Mouse (Mus musculus): ENCODE measurements at regions not wholly inside any gene's neighbourhood (a gene's known extent, or its start where the extent isn't known, plus 50 kb on each side); places are given as distances from the start of the nearest gene placed in this dataset.

DNA sequence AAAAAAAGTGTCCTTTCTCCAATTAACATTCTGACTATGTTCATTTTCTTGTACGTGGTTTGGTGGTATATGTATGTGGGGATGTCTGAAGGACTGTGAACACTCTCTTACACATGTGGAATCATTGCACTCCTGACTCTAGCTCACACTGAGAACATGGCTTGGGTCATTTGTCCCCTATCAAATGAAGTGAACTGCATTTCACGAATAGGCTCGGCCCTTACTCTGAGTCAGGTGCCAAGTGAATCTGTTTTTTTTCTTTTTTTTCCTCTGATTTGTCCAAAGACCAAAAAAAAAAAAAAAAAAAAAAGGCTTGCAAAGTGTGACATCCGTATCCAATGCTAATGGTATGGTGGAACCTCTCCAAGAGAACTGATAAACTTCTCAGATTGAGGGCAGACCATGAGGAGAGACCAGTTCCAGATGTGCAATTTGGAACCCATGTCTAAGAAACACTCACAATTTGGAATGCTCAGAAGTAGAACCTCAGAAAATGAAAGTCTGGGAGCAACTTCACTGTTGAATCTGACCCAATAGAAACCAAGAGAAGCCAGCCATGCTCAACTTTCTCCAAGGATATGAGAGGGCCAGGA lies 631.7 kb upstream of the Fam160b2 start:
- no peak for DNase-seq (ENCODE audit: low read depth, low spot score)

DNA sequence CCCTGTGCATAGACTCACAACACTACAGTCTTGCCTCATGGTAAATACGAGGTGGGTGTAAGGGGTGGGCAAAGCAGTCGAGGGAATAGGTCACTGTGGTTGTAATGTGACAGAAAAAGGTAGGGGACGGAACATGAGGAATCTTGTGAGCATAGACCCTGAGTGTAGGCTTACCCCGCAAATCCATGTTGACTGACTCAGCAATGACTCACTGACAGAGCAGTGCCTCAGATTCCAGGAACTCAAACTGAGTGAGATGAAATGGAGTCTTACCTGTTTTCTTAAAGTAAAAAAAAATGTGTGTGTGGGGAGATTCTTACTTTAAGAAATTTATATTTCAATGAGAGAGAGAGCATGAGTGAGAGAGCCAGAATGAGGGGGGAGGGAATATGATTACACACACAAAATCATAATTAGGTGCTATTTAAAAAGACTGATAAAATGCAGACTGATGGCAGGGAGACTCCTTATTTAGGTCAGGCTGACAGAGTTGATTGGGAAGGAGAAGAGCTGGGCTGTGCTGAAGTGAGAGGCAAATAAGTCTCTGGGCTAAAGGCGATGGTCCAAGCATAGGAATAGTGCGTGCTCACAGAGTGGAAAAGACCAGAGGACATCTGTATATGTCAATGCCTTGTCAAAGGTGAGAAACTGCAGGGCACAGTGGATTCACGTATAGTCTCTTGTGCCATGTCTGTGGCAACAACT lies 631.0 kb upstream of the Fam160b2 start:
- DNase-seq (ENCODE audit: low read depth, low spot score), result no peak

DNA sequence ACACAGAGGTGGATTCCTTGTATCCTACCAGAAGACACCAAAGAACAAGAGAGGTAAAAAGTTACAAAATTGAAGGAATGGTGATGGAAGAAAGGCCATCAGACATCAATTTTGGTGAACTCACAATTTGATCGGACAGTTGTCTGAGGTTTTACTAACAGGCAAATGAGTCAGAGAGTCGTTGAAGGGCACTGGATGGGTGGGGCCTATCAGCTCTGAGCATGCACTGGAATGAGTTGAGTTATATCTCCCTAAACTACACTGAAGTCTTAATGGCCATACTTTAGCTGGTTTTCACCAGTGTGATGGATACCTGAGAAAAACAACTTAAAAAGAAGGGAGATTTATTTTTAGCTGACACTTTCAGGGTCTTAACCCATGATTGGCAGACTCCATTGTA lies 630.3 kb upstream of the Fam160b2 start:
- no peak for DNase-seq (ENCODE audit: low read depth, low spot score)

DNA sequence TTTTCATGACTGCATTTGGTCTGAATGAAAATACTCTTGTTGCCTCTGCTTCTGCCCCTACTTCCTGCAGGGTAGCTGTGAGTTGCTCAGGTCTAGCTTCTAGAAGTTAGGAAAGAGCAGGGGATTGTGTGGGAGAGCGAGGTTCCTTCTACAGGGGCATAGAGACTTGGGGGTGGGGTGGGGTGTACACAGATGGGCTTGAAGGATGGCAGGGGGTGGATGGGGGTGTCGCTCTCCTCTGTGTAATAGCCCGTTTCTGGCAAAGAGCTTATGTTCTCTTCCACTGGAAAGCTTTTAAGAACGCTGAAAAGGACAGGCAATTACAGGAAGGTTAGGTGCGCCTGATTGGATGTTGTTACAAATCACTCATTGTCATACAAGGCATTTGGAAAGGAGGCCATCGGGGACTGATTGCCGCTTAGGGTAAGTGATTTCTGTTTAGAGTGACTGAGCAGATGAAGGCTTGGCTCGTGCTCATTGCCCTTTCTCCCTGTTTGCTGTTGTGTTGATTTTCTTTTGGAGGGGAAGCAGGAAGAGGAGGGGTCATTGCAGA lies 629.3 kb upstream of the Fam160b2 start:
- no peak for DNase-seq (ENCODE audit: low read depth, low spot score)

DNA sequence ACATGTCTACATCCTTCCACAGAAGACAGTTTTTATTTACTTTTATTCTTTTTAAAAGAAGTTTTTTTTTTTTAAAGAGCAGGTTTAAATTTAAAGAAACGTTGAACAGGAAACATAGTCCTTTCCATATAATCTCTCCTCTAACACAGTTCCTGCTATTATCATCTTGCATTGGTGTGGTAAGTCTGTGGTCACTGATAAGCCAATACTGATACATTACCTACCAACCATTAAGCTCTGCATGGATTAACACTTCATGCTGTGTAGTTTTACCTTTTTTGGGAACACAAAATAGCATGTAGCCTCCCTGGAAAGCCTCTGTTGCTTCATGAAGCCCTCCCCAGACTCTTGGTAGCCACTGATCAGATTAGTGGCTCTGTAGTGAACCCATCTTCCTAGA lies 617.4 kb upstream of the Fam160b2 start:
- DNase-seq (ENCODE audit: low read depth, low spot score), result no peak

DNA sequence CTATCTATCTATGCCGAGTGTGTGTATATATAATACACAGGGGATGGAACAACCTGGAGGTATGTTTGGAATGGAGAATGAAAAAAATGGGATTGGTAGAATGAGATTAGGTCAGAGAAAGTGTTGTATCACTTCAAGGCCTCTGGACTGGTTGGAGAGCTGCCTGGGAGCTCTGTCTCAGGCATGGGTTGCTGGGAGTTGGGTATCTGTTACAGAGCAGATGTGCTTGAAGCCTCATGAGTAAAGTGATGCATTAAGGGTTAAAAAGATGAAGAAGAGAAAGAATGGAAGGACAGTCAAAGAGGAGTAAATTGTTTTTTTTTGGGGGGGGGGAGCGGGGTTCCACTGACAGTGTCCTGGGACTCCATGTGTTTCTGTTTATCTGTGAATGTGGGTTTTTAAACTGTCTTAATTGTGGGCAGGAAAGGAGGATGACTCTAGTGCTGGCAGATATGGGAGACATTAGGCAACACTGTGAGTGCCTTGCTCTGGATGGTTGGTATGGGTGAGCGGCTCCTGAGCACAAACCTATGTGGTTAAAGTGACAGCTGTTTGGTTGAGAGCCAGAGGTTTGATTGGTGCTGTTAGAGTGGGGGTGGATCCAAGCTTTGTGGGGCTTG lies 611.8 kb upstream of the Fam160b2 start:
- no peak for DNase-seq (ENCODE audit: low read depth, low spot score)

DNA sequence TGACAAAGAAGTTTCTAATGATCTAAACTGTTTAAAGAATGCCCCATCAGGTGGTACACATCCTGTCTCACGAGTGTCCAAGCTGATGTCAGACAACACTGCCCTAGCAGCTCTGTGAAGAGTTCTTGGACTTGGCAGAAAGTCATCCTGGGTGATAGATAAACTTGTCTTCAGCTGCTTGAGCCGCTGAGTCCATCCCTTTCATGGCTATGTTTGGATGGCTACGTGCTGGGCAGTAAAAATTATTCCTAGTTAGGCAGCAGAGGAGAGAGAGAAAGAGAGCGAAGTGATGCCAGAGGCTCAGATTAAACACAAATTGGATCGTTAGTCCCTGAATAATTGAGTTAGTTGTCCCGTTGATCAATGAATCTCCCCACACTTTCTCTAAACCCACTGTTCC lies 603.8 kb upstream of the Fam160b2 start:
- no peak for DNase-seq (ENCODE audit: low read depth, low spot score)

DNA sequence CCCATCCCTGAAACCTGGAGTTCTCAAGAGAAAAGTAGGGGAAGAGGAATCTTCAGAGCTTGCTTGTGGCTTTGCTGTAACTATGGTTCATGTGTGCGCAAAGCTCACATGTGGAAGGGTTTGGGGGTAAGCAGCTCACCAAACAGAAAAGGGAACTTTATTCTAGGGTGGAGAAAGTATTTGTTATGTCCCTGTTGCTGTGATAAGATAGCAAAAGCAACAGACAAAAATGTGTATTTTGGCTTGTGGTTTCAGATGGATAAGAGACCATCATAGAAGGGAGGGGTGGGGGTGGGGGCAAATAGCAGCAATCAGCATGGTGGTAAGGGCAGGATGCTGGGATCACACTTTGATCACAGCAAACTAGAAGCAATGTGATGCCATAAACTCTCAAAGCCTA lies 601.3 kb upstream of the Fam160b2 start:
- no peak for DNase-seq (ENCODE audit: low read depth, low spot score)

DNA sequence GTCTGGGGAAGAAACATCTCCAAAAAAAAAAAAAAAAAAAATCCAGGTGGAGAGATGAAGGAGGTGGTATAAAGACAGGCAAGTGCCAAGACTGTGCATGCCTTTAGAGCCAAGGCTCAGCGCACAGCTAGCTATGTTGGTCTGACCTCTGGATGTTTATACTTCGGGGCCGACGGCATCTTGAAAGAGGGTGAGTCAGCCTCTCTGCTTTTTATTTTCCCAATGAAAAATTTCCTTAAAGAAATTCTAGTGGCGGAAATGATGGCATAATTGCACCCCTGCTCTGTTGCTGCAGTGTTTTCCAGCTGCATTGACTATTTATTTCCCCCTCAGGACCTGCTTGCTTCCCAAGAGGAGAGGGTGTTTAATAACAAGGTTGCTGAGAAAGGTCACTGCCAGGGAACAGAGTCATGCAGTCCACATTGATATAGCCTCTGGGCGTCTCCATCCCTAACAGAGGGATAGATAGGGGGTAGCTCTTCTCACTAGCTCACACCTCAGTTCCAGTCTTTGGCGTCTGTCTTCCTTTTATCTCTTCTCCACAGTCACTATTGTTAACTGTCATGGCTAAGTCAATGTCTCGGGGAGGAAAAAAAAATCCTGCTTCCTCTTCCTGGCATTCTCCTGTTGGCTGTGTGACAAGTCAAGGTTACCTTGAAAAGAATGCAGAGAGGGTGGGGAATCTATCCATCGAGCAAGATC lies 599.7 kb upstream of the Fam160b2 start:
- DNase-seq (ENCODE audit: low read depth, low spot score), result peak; percentile 2

DNA sequence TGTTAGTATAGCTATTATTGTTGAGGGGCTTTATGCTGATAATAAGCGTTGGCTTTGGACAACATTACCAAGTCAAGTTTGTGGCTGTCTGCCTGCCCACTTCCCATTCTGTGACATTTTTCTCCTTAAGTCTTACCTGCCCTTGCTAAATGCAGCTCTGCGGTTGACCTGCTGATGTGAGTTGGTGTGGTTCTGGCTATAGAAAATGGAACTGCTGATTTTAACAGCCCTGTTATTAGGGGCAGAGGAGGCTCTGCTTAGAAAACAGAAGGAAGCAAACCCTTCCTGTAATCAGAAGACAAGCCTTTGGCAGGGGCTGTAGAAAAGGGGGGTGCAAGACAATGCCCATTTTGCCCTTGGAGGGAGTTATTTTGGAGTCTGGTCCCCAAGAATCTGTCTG lies 594.6 kb upstream of the Fam160b2 start:
- no peak for DNase-seq (ENCODE audit: low read depth, low spot score)

DNA sequence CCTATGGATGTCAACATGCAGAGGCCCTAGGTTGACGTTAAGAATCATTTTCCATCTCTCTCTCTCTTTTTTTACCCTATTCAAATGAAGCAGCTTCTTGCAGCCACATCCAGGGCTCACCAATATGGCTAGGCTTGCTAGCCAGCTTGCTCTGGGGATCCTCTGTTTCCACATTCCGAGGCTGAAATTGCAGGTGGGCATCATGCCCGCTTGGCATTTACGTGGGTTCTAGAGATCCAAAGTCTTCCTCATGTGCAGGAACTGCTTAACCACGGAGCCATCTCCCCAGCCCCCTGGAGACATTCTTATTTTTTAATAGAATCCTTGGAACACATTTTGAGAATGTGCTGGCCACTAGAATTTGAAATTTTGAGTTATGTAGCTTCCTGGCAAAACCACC lies 592.9 kb upstream of the Fam160b2 start:
- DNase-seq (ENCODE audit: low read depth, low spot score), result no peak

DNA sequence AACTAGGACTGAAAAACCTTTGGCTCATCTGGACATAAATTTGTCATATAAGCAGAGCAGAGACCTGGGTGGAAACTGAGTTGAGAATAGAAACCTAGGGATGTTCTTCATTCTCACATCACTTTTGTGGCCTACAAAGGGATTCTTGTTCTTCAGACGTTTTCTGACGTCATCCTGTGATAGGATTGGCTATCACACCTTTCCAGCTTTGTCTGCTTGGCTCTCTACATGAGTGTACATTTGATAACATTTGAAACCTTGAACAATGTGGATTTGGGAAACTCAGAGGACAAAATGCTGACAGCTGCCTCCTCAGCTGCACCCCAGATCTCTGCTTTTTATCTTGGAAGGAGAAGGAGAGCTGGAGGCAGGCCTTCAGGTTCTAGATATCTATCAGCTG lies 589.7 kb upstream of the Fam160b2 start:
- DNase-seq (ENCODE audit: low read depth, low spot score), result no peak

DNA sequence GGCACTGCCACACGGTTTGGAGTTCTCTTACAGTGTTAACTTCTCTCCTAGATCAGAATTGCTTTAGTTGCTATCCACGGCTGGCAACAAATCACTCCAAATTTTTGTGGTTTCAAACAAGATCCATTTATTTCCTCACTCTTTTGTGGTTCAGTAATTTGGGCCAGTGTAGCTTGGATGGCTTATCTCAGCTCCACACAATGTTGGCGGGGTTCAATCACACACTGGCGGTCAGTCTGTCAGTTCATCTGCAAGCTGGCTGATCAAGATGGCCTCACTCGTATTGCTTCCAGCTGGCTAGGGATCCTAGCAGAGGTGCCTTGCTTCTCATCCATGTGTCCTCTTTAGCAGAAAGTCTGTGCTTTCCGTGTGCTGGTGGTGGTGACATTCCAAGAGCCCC lies 577.7 kb upstream of the Fam160b2 start:
- DNase-seq (ENCODE audit: low read depth, low spot score), result no peak

DNA sequence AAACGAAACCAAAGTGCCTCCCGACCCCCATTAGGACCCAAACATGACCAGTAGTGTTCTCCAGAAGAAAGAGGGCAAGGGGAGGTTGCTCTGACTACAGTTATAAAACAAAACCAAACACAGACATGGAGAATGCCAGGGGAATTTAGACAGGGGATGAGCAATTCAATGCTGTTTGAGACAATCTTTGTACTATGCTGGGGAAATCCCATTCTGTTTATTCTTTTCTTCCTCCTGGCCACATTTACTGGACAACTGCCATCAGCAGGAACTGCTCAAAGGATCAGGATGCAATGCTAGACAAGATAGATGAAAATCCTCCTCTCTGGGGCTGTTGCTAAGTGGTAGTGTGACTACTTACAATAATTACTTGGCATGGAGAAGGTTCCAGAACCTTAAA lies 574.5 kb upstream of the Fam160b2 start:
- no peak for DNase-seq (ENCODE audit: low read depth, low spot score)

DNA sequence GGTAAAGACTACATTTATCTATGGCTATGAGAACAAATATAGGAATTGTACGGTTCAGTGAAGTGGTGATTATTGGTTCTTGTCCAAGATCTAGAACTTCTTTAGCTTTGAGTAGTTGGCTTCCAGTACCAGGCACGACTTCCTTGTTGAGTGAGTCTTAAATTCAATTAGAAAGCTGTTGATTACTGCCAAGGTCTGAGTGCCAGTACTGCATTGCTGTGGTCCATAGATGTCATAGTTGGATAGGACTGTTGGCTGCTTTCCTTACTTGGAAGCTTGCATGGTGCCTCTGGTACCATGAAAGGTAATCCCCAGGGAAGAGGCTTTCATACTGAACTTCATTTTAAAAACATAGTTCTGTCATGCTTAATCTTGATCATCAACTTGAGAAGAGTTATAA lies 559.9 kb upstream of the Fam160b2 start:
- no peak for DNase-seq (ENCODE audit: low read depth, low spot score)

DNA sequence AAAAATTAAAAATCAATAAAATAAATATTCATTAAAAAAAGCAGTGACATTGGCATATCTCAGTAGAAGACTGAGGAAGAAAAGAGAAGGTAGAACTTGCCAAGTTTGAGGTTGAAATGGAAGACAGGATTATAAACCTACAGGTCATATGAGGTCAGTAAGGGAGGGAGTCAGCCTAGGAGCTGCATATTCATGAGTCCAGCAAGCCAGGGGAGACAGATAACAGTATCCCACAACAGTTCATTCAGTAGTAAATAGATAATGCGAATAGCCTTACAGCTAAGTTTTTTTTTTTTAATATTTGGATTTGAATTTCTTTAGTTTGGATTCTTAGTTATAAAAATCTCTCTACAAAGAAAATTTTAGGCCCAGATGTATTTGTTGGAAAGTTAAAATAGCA lies 542.8 kb upstream of the Fam160b2 start:
- no peak for DNase-seq (ENCODE audit: low read depth, low spot score)

DNA sequence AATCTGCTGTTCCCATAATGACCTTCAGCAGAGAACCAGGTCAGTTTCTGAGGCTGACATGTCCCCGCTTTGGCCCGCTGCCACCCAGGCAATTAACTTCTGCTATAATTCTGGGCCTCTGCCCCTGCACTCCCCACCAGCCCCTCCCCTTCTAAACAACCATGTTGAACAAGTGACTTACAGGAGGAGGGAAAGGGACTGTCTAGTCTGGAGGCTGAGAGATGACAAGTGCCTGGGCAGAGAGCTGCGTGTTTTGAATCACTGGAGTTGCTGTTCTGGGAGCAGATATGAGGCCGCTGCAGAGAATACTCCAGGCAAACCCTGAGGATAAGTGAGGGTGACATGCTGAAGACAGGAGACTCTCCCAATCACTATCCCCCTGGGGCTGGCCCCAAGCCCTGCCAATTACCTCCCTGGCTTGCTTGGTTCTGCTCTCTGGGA lies 530.2 kb upstream of the Fam160b2 start:
- no peak for DNase-seq (ENCODE audit: low read depth, low spot score)

DNA sequence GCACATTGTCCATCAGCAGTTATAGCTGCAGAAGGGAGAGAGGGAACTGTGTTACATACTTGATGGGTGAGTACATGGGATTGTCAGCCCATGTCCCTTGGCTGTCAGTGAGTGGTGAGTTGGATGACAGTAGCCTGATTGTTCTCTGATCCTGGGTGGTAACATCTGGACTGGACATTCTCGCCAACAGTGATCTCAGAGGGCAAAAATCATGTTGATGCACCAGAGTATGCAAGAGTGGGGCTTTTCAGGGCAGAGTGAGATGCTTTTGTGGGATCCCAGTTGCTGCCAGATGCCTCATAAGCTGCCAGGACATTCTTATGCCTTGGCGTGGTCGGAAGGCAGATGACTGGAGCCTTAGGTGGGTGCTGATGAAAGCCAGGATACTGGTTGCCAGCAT lies 528.9 kb upstream of the Fam160b2 start:
- no peak for DNase-seq (ENCODE audit: low read depth, low spot score)

DNA sequence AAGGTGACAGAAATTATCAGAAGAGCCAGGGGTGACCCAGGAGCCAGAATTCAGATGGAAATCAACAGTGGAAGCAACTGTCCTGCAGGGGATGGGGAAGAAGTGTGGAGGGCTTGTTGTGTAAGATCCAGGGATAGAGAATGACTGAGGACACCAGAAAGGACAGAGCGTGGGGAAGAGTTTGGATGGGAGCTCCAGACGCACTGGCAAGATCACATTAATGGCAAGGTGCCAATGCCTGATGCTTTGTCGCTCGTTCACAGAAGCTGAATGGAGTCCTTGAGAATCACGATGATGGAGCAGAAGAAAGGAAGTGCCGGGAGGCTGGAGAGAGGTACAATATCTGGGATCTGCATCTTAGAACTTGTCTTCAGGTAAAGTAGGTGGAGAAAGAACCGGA lies 519.0 kb upstream of the Fam160b2 start:
- no peak for DNase-seq (ENCODE audit: low read depth, low spot score)

DNA sequence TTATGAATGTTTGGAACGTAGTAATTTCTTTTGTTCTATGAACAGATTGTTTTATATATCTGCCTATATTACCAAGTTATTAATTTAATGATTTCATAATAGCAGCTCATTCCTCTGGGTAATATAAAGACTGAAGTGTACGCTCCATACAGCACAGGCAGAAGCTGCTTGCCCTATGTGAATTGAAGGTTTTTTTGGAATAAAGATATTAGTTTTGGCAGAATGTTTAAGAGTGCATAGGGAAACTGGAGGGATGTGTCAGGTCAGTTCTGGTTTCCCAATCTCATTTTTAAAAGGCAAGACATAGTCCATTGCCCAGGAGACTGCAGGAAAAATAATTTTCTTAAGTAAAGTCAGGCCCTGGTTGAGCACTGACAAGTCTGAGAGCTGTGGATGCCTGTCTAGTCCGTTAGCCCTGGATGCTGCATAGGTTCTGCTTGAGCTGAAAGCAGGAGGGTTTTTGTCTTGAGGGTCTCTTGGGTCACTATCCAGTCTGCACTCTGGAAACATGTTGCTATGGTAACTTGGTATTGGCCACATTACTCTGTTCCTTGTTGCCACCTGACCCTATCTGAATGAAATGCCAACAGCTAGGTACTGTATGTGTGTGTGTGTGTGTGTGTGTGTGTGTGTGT lies 516.3 kb upstream of the Fam160b2 start:
- DNase-seq (ENCODE audit: low read depth, low spot score), result no peak

DNA sequence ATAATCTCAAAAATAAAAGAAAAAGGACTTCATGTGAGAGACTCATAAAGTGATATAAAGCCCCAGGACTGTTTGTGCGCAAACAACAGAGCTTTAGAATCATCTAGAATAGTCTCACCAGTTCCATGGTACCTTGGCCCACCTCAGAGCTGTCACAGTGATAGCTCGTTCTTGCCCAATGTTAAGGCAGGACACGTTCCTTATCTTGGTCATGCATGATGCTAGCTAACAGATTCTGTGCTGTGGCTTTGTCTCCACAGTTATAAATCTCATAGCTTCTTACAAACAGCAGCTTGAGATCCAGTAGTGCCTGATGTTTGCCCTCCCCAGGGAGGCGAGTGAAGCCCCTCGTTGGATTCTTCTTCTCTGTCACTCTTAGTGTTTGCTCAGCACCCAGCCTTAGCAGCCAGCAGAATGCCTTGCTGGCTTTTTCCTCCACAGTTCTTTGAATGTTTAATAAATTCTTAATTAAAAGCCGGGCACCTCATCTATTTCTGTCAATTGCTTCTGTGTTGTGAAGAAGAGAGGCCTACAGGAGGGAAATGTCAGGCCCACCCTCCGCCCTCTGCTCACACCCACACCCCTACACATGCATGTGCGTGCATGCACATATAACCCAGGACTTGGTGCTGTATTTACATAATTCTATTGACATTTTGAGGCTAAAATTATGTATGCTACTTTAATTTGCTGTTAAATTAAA lies 515.6 kb upstream of the Fam160b2 start:
- no peak for DNase-seq (ENCODE audit: low read depth, low spot score)
